Mouse (Mus musculus) cerebellum, postnatal 36 days (tissue): ENCODE measurements around the gene Lingo1.

ENCODE experiments used
- DNase-seq, 2 experiments: peaks; one replicate each; pipeline ENCODE4 v3.0.0; 2021 to 2022; ENCODE audit warnings: mixed read lengths in 2 of 2

The Lingo1 gene

GRCm38 (mm10) chr9:56775161-56775934, 20.9 kb downstream of the Lingo1 start:
- DNase-seq = peak; percentile 62 to 69

- DNase-seq = peak; percentile 71 to 75
Observed at GRCm38 (mm10) chr9:56774231-56774630, 22.0 kb downstream of the Lingo1 start.

GRCm38 (mm10) chr9:56773666-56774065, 22.6 kb downstream of the Lingo1 start:
- DNase-seq = no peak

- peak; percentile 49 to 60 for DNase-seq
Observed at GRCm38 (mm10) chr9:56767653-56768136, 28.6 kb downstream of the Lingo1 start.

GRCm38 (mm10) chr9:56766629-56767357, 29.5 kb downstream of the Lingo1 start:
- peak; percentile 44 to 45 for DNase-seq

GRCm38 (mm10) chr9:56762106-56762562, 34.1 kb downstream of the Lingo1 start:
- no peak for DNase-seq

- no peak for DNase-seq
Observed at GRCm38 (mm10) chr9:56757791-56758190, 38.5 kb downstream of the Lingo1 start.

- DNase-seq = no peak
Observed at GRCm38 (mm10) chr9:56755119-56755518, 41.1 kb downstream of the Lingo1 start.

GRCm38 (mm10) chr9:56753386-56753785, 42.9 kb downstream of the Lingo1 start:
- peak in 1 of 2 experiments; percentile 23 for DNase-seq

GRCm38 (mm10) chr9:56748056-56748455, 48.2 kb downstream of the Lingo1 start:
- DNase-seq = peak; percentile 57 to 66

- no peak for DNase-seq
Observed at GRCm38 (mm10) chr9:56746926-56747294, 49.4 kb downstream of the Lingo1 start.

GRCm38 (mm10) chr9:56746195-56746925, 49.9 kb downstream of the Lingo1 start:
- no peak for DNase-seq

- DNase-seq = no peak
Observed at GRCm38 (mm10) chr9:56744369-56744768, 51.9 kb downstream of the Lingo1 start.

- peak; percentile 36 to 43 for DNase-seq
Observed at GRCm38 (mm10) chr9:56739181-56739737, 57.0 kb downstream of the Lingo1 start.

GRCm38 (mm10) chr9:56738261-56739171, 57.8 kb downstream of the Lingo1 start:
- no peak for DNase-seq

GRCm38 (mm10) chr9:56734398-56734797, 61.9 kb downstream of the Lingo1 start:
- DNase-seq = peak in 1 of 2 experiments; percentile 26

GRCm38 (mm10) chr9:56730997-56731396, 65.3 kb downstream of the Lingo1 start:
- DNase-seq = no peak

- no peak for DNase-seq
Observed at GRCm38 (mm10) chr9:56729145-56729544, 67.1 kb downstream of the Lingo1 start.

GRCm38 (mm10) chr9:56727703-56728684, 68.3 kb downstream of the Lingo1 start:
- DNase-seq = peak in 1 of 2 experiments; percentile 36

GRCm38 (mm10) chr9:56725814-56726213, 70.5 kb downstream of the Lingo1 start:
- peak; percentile 84 for DNase-seq
